Mouse (Mus musculus): ENCODE measurements around the gene H2al1j.
"Not testable (repeated sequence)": the region's sequence is repeated elsewhere in the genome, so short reads cannot be mapped to it uniquely, and the experiment has no call there.

Gene H2al1j

GRCm38 (mm10) chrX:11327522-11327921 lies at the start of gene H2al1j:
TSS of gene H2al1j (plus strand) at chrX:11327822.
- DNase-seq (ENCODE audit: low spot score): not testable (repeated sequence)

DNA sequence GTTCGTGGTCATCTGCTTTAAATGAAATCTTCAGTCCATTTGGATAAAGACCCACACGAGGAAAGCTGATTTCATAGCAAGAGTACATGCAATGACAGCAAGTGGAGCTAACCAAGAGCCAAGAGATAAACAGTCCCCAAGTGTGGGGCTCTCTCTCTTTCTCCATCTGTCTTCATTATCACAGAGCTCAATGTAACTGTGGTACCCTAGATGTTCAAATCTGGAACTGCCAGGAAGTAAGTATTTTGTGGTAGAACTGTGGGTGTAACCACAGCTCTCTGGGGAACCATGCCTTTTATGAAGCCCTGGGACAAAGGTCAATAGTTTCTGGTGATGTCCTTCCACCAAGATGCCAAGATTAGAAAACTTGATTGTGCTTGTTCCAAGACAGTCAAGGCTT lies 46.9 kb upstream of the H2al1j start:
- no peak for DNase-seq (ENCODE audit: low spot score)

- DNase-seq (ENCODE audit: low spot score): no peak
These were observed 39.2 kb upstream of the H2al1j start for GRCm38 (mm10) chrX:11288306-11288882.

- no peak for DNase-seq (ENCODE audit: low spot score)
These were observed 38.4 kb upstream of the H2al1j start for GRCm38 (mm10) chrX:11289244-11289643.

- DNase-seq (ENCODE audit: low spot score): not testable (repeated sequence)
These were observed 28.7 kb upstream of the H2al1j start, which contains the start of gene H2al1a for GRCm38 (mm10) chrX:11298957-11299356. TSS of gene H2al1a (plus strand) at chrX:11299257.

- not testable (repeated sequence) for DNase-seq (ENCODE audit: low spot score)
These were observed 25.5 kb upstream of the H2al1j start, which contains the start of gene H2al1b for GRCm38 (mm10) chrX:11302132-11302531. TSS of gene H2al1b (plus strand) at chrX:11302432.

- DNase-seq (ENCODE audit: low spot score): not testable (repeated sequence)
These were observed 22.3 kb upstream of the H2al1j start, which contains the start of gene H2al1c for GRCm38 (mm10) chrX:11305355-11305754. TSS of gene H2al1c (plus strand) at chrX:11305655.

GRCm38 (mm10) chrX:11308524-11308923 lies 19.1 kb upstream of the H2al1j start, which contains the start of gene H2al1d:
TSS of gene H2al1d (plus strand) at chrX:11308824.
- not testable (repeated sequence) for DNase-seq (ENCODE audit: low spot score)

DNA sequence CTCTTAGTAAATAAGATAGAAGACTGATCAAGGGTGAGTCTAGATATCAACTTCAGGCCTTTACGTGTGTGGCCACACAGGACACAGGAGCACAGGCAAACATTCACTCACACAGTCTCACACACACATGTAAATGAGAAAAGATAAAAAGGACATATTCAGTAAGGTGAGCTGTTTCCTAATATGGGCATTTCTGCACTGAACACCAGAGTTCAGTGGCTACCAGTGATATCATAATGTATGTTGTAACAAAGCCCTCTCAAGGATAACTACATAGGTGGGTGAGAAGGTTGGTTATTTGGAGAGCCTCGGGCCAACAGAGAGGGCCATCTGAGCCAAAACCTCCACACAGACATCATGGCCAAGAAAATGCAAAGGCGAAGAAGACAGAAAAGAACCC lies 16.0 kb upstream of the H2al1j start, which contains the start of gene H2al1e:
H2al1e (plus strand) TSS at position 301 of the 400 bp plus-strand sequence.
- not testable (repeated sequence) for DNase-seq (ENCODE audit: low spot score)

- not testable (repeated sequence) for DNase-seq (ENCODE audit: low spot score)
These were observed 12.8 kb upstream of the H2al1j start, which contains the start of gene H2al1f for GRCm38 (mm10) chrX:11314858-11315257. TSS of gene H2al1f (plus strand) at chrX:11315158.

DNA sequence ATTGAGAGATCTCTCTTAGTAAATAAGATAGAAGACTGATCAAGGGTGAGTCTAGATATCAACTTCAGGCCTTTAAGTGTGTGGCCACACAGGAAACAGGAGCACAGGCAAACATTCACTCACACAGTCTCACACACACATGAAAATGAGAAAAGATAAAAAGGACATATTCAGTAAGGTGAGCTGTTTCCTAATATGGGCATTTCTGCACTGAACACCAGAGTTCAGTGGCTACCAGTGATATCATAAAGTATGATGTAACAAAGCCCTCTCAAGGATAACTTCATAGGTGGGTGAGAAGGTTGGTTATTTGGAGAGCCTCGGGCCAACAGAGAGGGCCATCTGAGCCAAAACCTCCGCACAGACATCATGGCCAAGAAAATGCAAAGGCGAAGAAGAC lies 9.7 kb upstream of the H2al1j start, which contains the start of gene H2al1g:
H2al1g (plus strand) TSS at position 301 of the 400 bp plus-strand sequence.
- not testable (repeated sequence) for DNase-seq (ENCODE audit: low spot score)

DNA sequence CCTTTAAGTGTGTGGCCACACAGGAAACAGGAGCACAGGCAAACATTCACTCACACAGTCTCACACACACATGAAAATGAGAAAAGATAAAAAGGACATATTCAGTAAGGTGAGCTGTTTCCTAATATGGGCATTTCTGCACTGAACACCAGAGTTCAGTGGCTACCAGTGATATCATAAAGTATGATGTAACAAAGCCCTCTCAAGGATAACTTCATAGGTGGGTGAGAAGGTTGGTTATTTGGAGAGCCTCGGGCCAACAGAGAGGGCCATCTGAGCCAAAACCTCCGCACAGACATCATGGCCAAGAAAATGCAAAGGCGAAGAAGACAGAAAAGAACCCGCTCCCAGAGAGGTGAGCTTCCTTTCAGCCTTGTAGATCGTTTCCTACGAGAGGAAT lies 6.4 kb upstream of the H2al1j start, which contains the start of gene H2al1h:
H2al1h (plus strand) TSS at position 301 of the 400 bp plus-strand sequence.
- not testable (repeated sequence) for DNase-seq (ENCODE audit: low spot score)

- not testable (repeated sequence) for DNase-seq (ENCODE audit: low spot score)
These were observed 3.3 kb upstream of the H2al1j start, which contains the start of gene H2al1i for GRCm38 (mm10) chrX:11324359-11324758. TSS of gene H2al1i (plus strand) at chrX:11324659.

DNA sequence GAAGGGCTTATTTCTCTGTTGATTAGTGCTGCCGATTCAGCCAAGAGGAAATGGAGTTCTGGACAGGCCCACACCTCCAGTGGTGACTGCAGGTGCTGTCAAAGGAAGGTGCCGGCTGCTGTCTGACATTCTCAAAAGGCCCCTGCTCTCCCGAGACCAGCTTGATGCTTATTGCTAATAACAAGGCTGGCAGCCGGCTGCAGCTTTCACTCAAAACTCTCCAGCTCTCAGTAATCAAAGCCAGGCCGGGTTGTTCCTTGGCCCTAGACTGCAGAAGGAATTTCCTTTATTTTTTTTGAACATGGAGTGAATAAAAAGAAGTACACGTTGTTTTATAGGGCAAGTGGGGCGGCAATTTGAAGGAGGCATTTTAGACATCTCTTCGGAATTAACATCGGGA lies 18.1 kb downstream of the H2al1j start:
- DNase-seq (ENCODE audit: low spot score): no peak

GRCm38 (mm10) chrX:11346756-11347155 lies 19.1 kb downstream of the H2al1j start:
- DNase-seq (ENCODE audit: low spot score): no peak

- DNase-seq (ENCODE audit: low spot score): no peak
These were observed 33.2 kb downstream of the H2al1j start for GRCm38 (mm10) chrX:11360823-11361222.

GRCm38 (mm10) chrX:11361261-11361660 lies 33.6 kb downstream of the H2al1j start:
- DNase-seq (ENCODE audit: low spot score): no peak

- DNase-seq (ENCODE audit: low spot score): no peak
These were observed 36.3 kb downstream of the H2al1j start for GRCm38 (mm10) chrX:11363890-11364289.

DNA sequence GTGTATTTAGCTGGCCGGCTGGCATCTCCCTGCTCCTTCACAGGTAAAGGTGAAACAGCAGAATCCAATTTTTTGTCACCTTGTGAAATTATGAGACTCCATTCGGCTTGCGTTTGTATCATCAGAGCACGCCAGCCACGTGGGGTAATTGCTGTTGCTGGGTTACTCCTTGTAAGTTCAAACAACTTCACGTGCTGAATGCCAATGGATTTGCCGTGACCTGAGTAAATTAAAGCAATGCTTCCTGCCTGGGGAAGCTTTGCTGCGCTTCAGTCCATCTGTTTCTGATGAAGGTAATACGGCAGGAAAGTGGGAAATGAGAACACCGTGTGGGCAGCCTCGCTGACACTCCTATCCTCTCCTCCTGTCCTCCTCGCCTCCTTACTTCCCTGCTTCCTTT lies 37.5 kb downstream of the H2al1j start:
- no peak for DNase-seq (ENCODE audit: low spot score)
